Mouse (Mus musculus) forebrain, embryonic 13.5 days (tissue): Measurements from ENCODE around the gene Sfrp5. TPM values are rescaled to one million over a fixed set of nuclear protein-coding genes. Genes with fewer than 3 reads are reported as not detected.

ENCODE experiments used
- ATAC-seq: fragments of 200-750 bp; cut with Nextera tagmentation; 2 replicates; pipeline ENCODE4 v1.8.0; 2017
- H3K27ac ChIP-seq: fragments of 300-500 bp; sonication (generic); 2 replicates; pipeline ENCODE4 v1.5.1; 2015; ENCODE audit warnings: inconsistent platforms, mild to moderate bottlenecking, moderate library complexity
- H3K27me3 ChIP-seq: fragments of 300-500 bp; sonication (generic); 2 replicates; pipeline ENCODE4 v1.6.1; 2015; ENCODE audit warnings: mild to moderate bottlenecking, inconsistent platforms
- H3K36me3 ChIP-seq: fragments of 300-500 bp; sonication (generic); 2 replicates; pipeline ENCODE4 v1.6.1; 2015; ENCODE audit warnings: mild to moderate bottlenecking, inconsistent platforms; ENCODE audit not compliant: poor library complexity, severe bottlenecking
- H3K4me1 ChIP-seq: fragments of 300-500 bp; sonication (generic); 2 replicates; pipeline ENCODE4 v1.6.1; 2015; ENCODE audit warnings: inconsistent platforms
- H3K4me2 ChIP-seq: fragments of 300-500 bp; sonication (generic); 2 replicates; pipeline ENCODE4 v1.6.1; 2015; ENCODE audit warnings: inconsistent platforms, mild to moderate bottlenecking, moderate library complexity
- H3K4me3 ChIP-seq: fragments of 300-500 bp; sonication (generic); 2 replicates; pipeline ENCODE4 v1.5.1; 2015; ENCODE audit warnings: mild to moderate bottlenecking, inconsistent platforms
- H3K9ac ChIP-seq: fragments of 300-500 bp; sonication (generic); 2 replicates; pipeline ENCODE4 v1.6.1; 2015; ENCODE audit warnings: mild to moderate bottlenecking, inconsistent platforms
- H3K9me3 ChIP-seq: fragments of 300-500 bp; sonication (generic); replicated peaks from 2 replicates; pipeline ENCODE4 v1.6.1; 2016; ENCODE audit warnings: inconsistent platforms
- WGBS: fragments of 180-500 bp; shearing (Covaris S2); methylation state at CpG from one replicate; pipeline ENCODE4 v1.1.7; 2015; 5-methylcytosine and 5-hydroxymethylcytosine counted together
- polyA plus RNA-seq: library from polyadenylated mRNA; unstranded; fragments of >200 nt; fragmentation: Nextera tagmentation; extraction: Ambion mirVana; gene quantifications from 2 replicates; pipeline ENCODE4 v1.2.1, GENCODE M21; 2015

Gene Sfrp5
- polyA plus RNA-seq, 1 experiment from 2014 or later: not detected

- Histone ChIP-seq H3K4me1 (peaks cover 9% of the 10 kb centered on the region; the same call in 1 of the 2 replicates), H3K36me3 (no peaks in the 10 kb centered on the region), H3K9me3 (no peaks in the 10 kb centered on the region), H3K27me3 (no peaks in the 10 kb centered on the region), H3K9ac (no peak overlapping the region), H3K27ac (no peak overlapping the region), H3K4me3 (no peak overlapping the region), H3K4me2 (no peak overlapping the region)
- 86% methylated on average over 10 of the region's 10 CpGs for WGBS
- no peak for ATAC-seq
Observed at GRCm38 (mm10) chr19:42226451-42226850, 24.4 kb upstream of the Sfrp5 start.

GRCm38 (mm10) chr19:42217374-42217763 lies 15.3 kb upstream of the Sfrp5 start:
- Histone ChIP-seq H3K9me3 (no peaks in the 10 kb centered on the region), H3K4me2 (no peak overlapping the region), H3K9ac (no peak overlapping the region), H3K27me3 (no peaks in the 10 kb centered on the region), H3K4me1 (no peaks in the 10 kb centered on the region), H3K4me3 (no peak overlapping the region), H3K27ac (no peak overlapping the region), H3K36me3 (no peaks in the 10 kb centered on the region)
- WGBS: 31% methylated on average over 2 of the region's 2 CpGs
- peak; percentile 51; the same call in 1 of the 2 replicates for ATAC-seq

DNA sequence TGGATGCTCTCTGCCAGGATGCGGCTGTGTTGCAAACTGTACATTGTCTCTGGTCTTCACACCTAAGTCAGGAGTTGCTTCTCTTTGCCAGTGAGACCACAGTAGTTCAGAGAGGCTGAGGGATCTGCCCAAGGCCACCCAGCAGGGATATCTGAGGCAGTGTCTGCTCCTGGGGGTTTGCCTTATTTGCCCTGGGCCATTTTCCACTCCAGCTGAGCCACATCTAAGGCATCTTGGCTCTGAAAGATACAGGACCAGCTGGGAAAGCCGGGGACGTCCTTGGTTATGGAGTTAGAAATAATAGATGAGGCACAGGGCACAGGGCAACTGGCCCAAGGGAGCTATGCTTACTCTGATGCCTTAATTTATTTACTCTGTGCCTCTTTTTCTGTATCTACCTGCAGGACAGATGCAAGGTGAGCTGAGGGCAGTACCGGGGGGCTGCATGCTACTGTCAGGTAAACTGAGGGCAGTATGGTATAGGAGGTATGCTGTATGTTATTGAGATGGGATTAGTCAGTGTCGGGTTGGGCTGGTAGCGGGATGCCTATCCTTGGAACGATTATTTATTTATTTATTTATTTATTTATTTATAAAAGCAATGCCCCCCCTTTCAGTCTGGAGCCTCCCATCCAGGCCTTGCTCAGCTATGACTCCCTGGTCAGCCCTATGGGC lies 14.8 kb upstream of the Sfrp5 start:
- H3K36me3 ChIP-seq: no peaks in the 10 kb centered on the region
- peak; percentile 62; the same call in 1 of the 2 replicates for ATAC-seq
- WGBS: 75% methylated on average over 7 of the region's 7 CpGs
- H3K27me3 ChIP-seq: no peaks in the 10 kb centered on the region
- no peaks in the 10 kb centered on the region for H3K4me1 ChIP-seq
- no peak overlapping the region for H3K27ac ChIP-seq
- H3K4me3 ChIP-seq: no peak overlapping the region
- no peak overlapping the region for H3K4me2 ChIP-seq
- no peaks in the 10 kb centered on the region for H3K9me3 ChIP-seq
- H3K9ac ChIP-seq: no peak overlapping the region

GRCm38 (mm10) chr19:42214601-42215000 lies 12.5 kb upstream of the Sfrp5 start:
- Histone ChIP-seq H3K4me1 (peaks cover 3% of the 10 kb centered on the region), H3K4me2 (no peak overlapping the region), H3K27ac (no peak overlapping the region), H3K4me3 (no peak overlapping the region), H3K36me3 (no peaks in the 10 kb centered on the region), H3K27me3 (no peaks in the 10 kb centered on the region), H3K9me3 (no peaks in the 10 kb centered on the region), H3K9ac (no peak overlapping the region)
- WGBS: 72% methylated on average over 2 of the region's 2 CpGs
- no peak for ATAC-seq

DNA sequence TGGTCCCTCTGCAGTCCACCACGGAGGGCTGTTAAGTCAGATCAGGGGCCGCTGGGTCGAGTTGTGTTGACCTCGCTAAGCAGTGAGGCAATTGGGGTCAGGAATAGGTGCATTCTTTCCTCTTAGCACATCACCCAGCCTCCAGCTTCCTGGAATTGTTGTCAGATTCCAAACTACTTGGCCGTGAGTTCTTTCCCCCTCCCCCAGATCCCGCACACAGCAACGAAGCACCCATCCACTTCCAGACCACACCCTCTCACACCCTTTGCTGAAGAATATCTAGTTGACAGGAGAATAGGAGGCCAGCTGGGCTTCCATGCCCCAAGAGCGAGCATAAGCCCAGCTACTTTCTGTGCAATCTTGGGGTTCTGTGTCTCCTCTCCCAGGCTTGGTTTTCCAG lies 9.9 kb upstream of the Sfrp5 start:
- Histone ChIP-seq H3K9ac (no peak overlapping the region), H3K4me1 (peaks cover 11% of the 10 kb centered on the region), H3K4me2 (no peak overlapping the region), H3K9me3 (no peaks in the 10 kb centered on the region), H3K27ac (no peak overlapping the region), H3K4me3 (no peak overlapping the region), H3K27me3 (no peaks in the 10 kb centered on the region), H3K36me3 (no peaks in the 10 kb centered on the region)
- no peak for ATAC-seq
- 71% methylated on average over 8 of the region's 8 CpGs for WGBS

- Histone ChIP-seq H3K27ac (no peak overlapping the region), H3K4me2 (no peak overlapping the region), H3K4me3 (no peak overlapping the region), H3K36me3 (no peaks in the 10 kb centered on the region), H3K27me3 (no peaks in the 10 kb centered on the region), H3K9me3 (no peaks in the 10 kb centered on the region), H3K9ac (no peak overlapping the region), H3K4me1 (peaks cover 11% of the 10 kb centered on the region)
- 59% methylated on average over 6 of the region's 6 CpGs for WGBS
- ATAC-seq: no peak
Observed at GRCm38 (mm10) chr19:42209976-42210375, 7.9 kb upstream of the Sfrp5 start.

- no peaks in the 10 kb centered on the region for H3K36me3 ChIP-seq
- peaks cover 11% of the 10 kb centered on the region for H3K4me1 ChIP-seq
- H3K4me2 ChIP-seq: no peak overlapping the region
- H3K4me3 ChIP-seq: no peak overlapping the region
- H3K9ac ChIP-seq: no peak overlapping the region
- ATAC-seq: no peak
- no peaks in the 10 kb centered on the region for H3K9me3 ChIP-seq
- WGBS: 61% methylated on average over 7 of the region's 7 CpGs
- H3K27ac ChIP-seq: no peak overlapping the region
- H3K27me3 ChIP-seq: no peaks in the 10 kb centered on the region
Observed at GRCm38 (mm10) chr19:42209485-42209884, 7.4 kb upstream of the Sfrp5 start.

DNA sequence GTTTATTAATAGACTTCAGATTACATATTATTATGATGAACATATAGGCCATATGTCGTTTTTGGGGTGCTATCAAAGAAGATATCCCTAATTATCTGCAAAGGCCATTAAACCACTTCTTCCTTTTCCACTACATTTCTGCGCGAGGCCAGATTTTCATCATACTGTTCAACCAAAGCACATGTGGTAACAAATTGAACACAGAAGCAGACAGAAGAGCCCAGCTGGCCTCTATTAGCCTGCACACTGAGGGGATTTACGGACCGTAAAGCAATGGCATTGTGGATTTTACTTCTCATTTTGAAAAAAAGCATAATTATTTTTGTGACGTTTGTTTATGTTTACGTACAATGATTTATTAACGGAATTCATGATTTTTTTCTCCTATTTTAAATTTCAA lies 3.1 kb upstream of the Sfrp5 start:
- no peak overlapping the region for H3K4me2 ChIP-seq
- peaks cover 24% of the 10 kb centered on the region for H3K4me1 ChIP-seq
- 82% methylated on average over 8 of the region's 8 CpGs for WGBS
- no peaks in the 10 kb centered on the region for H3K9me3 ChIP-seq
- ATAC-seq: no peak
- no peaks in the 10 kb centered on the region for H3K36me3 ChIP-seq
- H3K4me3 ChIP-seq: no peak overlapping the region
- H3K9ac ChIP-seq: no peak overlapping the region
- peaks cover 42% of the 10 kb centered on the region for H3K27me3 ChIP-seq
- H3K27ac ChIP-seq: no peak overlapping the region

DNA sequence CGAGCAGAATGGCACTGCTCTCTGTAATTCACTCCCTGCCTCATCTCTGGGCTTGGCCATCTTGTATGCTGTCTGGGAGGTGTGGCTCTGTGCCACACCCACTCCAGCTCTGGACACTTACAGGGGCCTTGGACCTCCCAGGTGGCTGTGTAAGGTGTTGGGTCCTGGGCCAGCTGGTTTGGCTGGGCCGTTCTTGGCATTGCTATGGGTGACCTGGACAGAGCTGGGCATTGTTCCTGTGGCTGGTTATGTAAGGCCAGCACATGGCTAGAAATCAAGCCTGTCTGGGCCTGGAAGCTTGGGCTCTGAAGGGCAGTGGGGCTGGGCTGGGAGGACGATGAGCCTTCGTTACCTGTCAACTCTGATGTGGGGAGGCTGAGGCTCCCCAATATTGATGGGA lies 2.3 kb upstream of the Sfrp5 start:
- Histone ChIP-seq H3K4me3 (no peak overlapping the region), H3K4me1 (peaks cover 18% of the 10 kb centered on the region), H3K36me3 (no peaks in the 10 kb centered on the region), H3K27ac (no peak overlapping the region), H3K27me3 (peaks cover 51% of the 10 kb centered on the region), H3K9ac (no peak overlapping the region), H3K9me3 (no peaks in the 10 kb centered on the region), H3K4me2 (no peak overlapping the region)
- no peak for ATAC-seq
- WGBS: 90% methylated on average over 4 of the region's 4 CpGs

DNA sequence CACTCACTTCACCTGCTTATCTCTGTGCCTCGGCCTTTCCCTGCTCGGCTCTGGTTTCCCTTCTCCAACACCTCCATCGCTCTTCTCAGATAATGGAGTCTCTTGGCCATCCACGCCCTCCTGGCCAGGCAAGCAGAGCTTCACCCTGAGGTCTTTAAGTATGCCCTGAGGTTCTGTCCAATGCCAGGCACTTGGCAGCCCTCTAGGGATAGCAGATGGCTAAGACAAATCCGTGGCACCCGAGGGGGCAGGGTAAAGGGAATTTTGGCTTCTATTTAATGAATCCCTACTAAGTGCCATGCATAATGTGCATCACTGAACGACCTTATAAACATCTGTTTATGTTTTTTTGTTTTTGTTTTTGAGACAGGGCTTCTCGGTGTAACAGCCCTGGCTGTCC lies 415 bp upstream of the Sfrp5 start:
- no peak overlapping the region for H3K9ac ChIP-seq
- H3K9me3 ChIP-seq: no peaks in the 10 kb centered on the region
- no peak overlapping the region for H3K4me3 ChIP-seq
- WGBS: 50% methylated on average over 8 of the region's 8 CpGs
- no peak for ATAC-seq
- H3K27me3 ChIP-seq: peaks cover 67% of the 10 kb centered on the region
- H3K27ac ChIP-seq: no peak overlapping the region
- H3K4me1 ChIP-seq: peaks cover 13% of the 10 kb centered on the region
- no peaks in the 10 kb centered on the region for H3K36me3 ChIP-seq
- peak overlapping the region; percentile 55; the same call in 1 of the 2 replicates for H3K4me2 ChIP-seq

GRCm38 (mm10) chr19:42198026-42198425 lies 4.0 kb downstream of the Sfrp5 start:
- Histone ChIP-seq H3K4me3 (no peak overlapping the region), H3K36me3 (0 out of 2 replicates have a peak, but pooled peaks cover 4% of the 10 kb centered on the region), H3K4me1 (peaks cover 13% of the 10 kb centered on the region), H3K9me3 (no peaks in the 10 kb centered on the region), H3K27me3 (peaks cover 54% of the 10 kb centered on the region), H3K27ac (no peak overlapping the region), H3K4me2 (no peak overlapping the region), H3K9ac (no peak overlapping the region)
- ATAC-seq: no peak
- WGBS: 48% methylated on average over 11 of the region's 11 CpGs

GRCm38 (mm10) chr19:42197066-42197465 lies 5.0 kb downstream of the Sfrp5 start:
- WGBS: 62% methylated on average over 4 of the region's 4 CpGs
- Histone ChIP-seq H3K4me3 (no peak overlapping the region), H3K27me3 (peaks cover 45% of the 10 kb centered on the region), H3K4me1 (peaks cover 9% of the 10 kb centered on the region), H3K9ac (no peak overlapping the region), H3K4me2 (no peak overlapping the region), H3K36me3 (peaks cover 10% of the 10 kb centered on the region; the same call in 1 of the 2 replicates), H3K27ac (no peak overlapping the region), H3K9me3 (no peaks in the 10 kb centered on the region)
- no peak for ATAC-seq

- H3K4me1 ChIP-seq: peaks cover 2% of the 10 kb centered on the region; the same call in 1 of the 2 replicates
- peaks cover 17% of the 10 kb centered on the region for H3K36me3 ChIP-seq
- WGBS: 78% methylated on average over 4 of the region's 4 CpGs
- ATAC-seq: no peak
- H3K9me3 ChIP-seq: no peaks in the 10 kb centered on the region
- no peak overlapping the region for H3K4me3 ChIP-seq
- no peak overlapping the region for H3K27ac ChIP-seq
- H3K9ac ChIP-seq: no peak overlapping the region
- peaks cover 38% of the 10 kb centered on the region for H3K27me3 ChIP-seq
- no peak overlapping the region for H3K4me2 ChIP-seq
Observed at GRCm38 (mm10) chr19:42196378-42196777, 5.7 kb downstream of the Sfrp5 start.
